Mouse (Mus musculus) urinary bladder, postnatal 25 days (tissue): ENCODE results near the gene Gm49673.
"Not testable (repeated sequence)": the region's sequence is repeated elsewhere in the genome, so short reads cannot be mapped to it uniquely, and the experiment has no call there.

Experiments
- DNase-seq: peaks from one replicate; pipeline ENCODE4 v3.0.0; 2022; ENCODE audit warnings: low spot score

Gm49673 gene

DNA sequence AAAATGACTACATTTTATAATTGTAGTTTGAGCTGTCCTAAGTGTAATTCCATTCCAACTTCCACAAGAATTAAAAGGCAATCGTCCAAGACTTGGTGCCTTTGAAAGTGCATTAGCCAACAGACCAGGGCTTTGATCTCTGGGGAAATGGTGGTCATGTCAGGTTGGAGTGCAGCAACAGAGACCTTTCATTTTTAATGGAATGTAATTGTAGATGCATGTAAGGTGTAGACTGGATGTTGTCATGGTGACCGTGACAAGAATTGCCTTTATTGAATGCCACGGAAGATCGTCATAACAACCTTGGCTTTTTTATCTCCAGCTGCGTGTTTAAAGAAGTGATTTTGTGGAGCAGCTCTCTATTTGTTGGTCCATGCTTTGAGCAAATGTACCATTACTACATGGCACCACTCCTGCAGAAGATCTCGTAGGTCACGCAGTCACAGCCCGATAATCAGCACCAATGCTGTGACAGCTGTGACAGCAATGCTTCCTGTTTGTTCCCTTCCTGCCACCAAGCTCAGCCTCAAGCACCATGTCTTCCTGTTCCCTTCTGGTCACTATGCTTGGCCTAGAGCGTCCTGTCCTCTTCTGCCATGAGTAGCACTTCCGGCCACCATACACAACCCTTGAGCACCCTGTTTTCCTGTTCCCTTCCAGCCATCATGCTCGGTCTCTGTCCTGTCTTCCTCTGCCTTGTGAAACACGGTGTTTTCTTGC, 107.5 kb downstream of the Gm49673 start:
- not testable (repeated sequence) for DNase-seq

- DNase-seq: not testable (repeated sequence)
Measured at GRCm38 (mm10) chr17:8036976-8037375, 110.6 kb downstream of the Gm49673 start.
